Mouse (Mus musculus) cerebellum, adult 8-10 months (tissue): ENCODE results near the gene Gm20538.

Source experiments
- DNase-seq: peaks from one replicate; pipeline ENCODE4 v3.0.0; 2022

Gene Gm20538

GRCm38 (mm10) chr19:44525551-44526205, 27.0 kb downstream of the Gm20538 start:
- DNase-seq = no peak

GRCm38 (mm10) chr19:44519152-44519551, 33.5 kb downstream of the Gm20538 start:
- no peak for DNase-seq

- DNase-seq = no peak
These were observed 34.4 kb downstream of the Gm20538 start for GRCm38 (mm10) chr19:44517996-44518768.

GRCm38 (mm10) chr19:44515769-44516168, 36.9 kb downstream of the Gm20538 start:
- DNase-seq = no peak

- DNase-seq = no peak
These were observed 37.8 kb downstream of the Gm20538 start for GRCm38 (mm10) chr19:44514521-44515451.

- no peak for DNase-seq
These were observed 38.6 kb downstream of the Gm20538 start for GRCm38 (mm10) chr19:44513921-44514482.

- no peak for DNase-seq
These were observed 39.4 kb downstream of the Gm20538 start for GRCm38 (mm10) chr19:44513054-44513833.

GRCm38 (mm10) chr19:44512601-44513000, 40.0 kb downstream of the Gm20538 start:
- no peak for DNase-seq

- no peak for DNase-seq
These were observed 41.0 kb downstream of the Gm20538 start for GRCm38 (mm10) chr19:44511451-44512231.

- DNase-seq = no peak
These were observed 42.0 kb downstream of the Gm20538 start for GRCm38 (mm10) chr19:44510534-44511175.

GRCm38 (mm10) chr19:44502741-44503140, 49.9 kb downstream of the Gm20538 start:
- no peak for DNase-seq

GRCm38 (mm10) chr19:44501925-44502324, 50.7 kb downstream of the Gm20538 start:
- no peak for DNase-seq

GRCm38 (mm10) chr19:44500240-44500639, 52.4 kb downstream of the Gm20538 start:
- no peak for DNase-seq

GRCm38 (mm10) chr19:44498936-44499335, 53.7 kb downstream of the Gm20538 start:
- no peak for DNase-seq

- DNase-seq = no peak
These were observed 55.7 kb downstream of the Gm20538 start for GRCm38 (mm10) chr19:44496941-44497340.

GRCm38 (mm10) chr19:44496511-44496910, 56.1 kb downstream of the Gm20538 start:
- no peak for DNase-seq
